11 mouse cellular contexts compared by ENCODE assay signal in the genomic region with DNA sequence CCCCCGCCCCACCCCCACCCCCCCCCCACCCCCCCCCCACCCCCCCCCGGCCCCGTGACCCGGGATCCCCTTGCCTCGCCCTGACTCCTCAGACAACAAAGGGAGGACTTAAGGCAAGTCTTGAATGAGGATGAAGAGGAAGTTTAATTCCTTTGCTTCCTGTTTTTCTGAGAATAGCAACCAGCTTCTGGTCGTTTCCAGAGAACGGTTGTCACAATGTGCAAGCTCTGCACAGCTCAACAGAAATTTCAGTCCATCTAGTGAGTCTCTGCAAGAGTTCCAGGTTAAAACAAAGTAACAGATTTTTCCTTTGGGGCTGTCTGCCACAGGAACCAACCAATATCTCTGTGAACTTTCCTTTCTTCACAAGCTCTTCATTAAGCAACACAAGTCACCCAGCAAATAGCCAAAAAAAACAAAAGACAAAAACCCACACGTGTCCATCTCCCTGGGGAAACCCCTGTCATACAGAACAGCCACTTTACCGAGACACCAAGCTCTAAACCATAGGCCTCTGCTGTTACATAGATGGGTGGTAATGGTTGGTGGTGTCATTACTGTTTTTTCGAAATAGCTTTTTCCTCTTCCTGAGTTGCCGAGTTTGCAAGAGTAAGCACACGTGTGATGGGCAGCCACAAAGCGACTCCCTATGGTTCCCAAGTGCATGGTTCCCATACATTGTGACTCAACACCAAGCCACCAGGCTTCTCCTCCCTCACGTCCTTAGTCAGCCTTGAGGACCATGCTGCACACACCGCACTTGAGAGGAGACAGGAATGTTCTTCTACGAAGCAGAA. TPM values are rescaled to one million over a fixed set of nuclear protein-coding genes. Genes with fewer than 3 reads are reported as not detected.
DNase-seq lines count a peak whose midpoint lies in the region; ATAC-seq and TF ChIP-seq lines count a peak whose summit lies in the region.
"Had no signal": no experiment of that assay in that cellular context is flagged by ENCODE, and none has a peak within 500 bp of the region (broad histone marks: within the 10 kb centered on the region; RNA-seq: fewer than 3 reads in every experiment).

No protein-coding gene starts in this region.

- TF ChIP-seq CTCF in liver, adult 2 months (IDR thresholded peaks at IDR 0.05; ENCODE audit: low read depth, low read length) = no peak
- TF ChIP-seq CTCF in bone marrow macrophage, adult 2 months (IDR thresholded peaks at IDR 0.05; ENCODE audit: low read depth, low read length) = no peak

- DNase-seq in liver, adult 2 months (ENCODE audit: extremely low read depth, low read depth, low spot score) = peak; percentile 37
- no peak for DNase-seq in liver
- DNase-seq in limb, embryonic 10.5 days (ENCODE audit: low spot score) = peak; percentile 21
- no peak for DNase-seq in retina, embryonic 14.5 days (ENCODE audit: low spot score)
- DNase-seq in cerebellum, adult 9-11 months = no peak
- no peak for DNase-seq in hindbrain, embryonic 11.5 days (ENCODE audit: low spot score)
- DNase-seq: cerebellum, adult 11-12 months had no signal

- H3K79me2 ChIP-seq in liver, adult 2 months (ENCODE audit: control insufficient read depth, insufficient read depth, low read length) = no peaks in the 10 kb centered on the region

- no peak overlapping the region for H3K4me3 ChIP-seq in liver, adult 2 months (ENCODE audit: insufficient read depth, low read depth, low read length)
- H3K4me3 ChIP-seq in bone marrow macrophage, adult 2 months (ENCODE audit: insufficient read depth, low read length) = peak overlapping the region; percentile 3
- no peak overlapping the region for H3K4me3 ChIP-seq in limb, embryonic 10.5 days
- no peak overlapping the region for H3K4me3 ChIP-seq in hindbrain, embryonic 11.5 days (ENCODE audit: low read depth, low read length)
- H3K4me3 ChIP-seq: erythroblast, embryonic 14.5 days; hindbrain, embryonic 10.5 days had no signal

- TF ChIP-seq POLR2A in liver, adult 2 months (IDR thresholded peaks at IDR 0.05; ENCODE audit: extremely low read depth, insufficient read depth, low read length) = no peak
- no peak for TF ChIP-seq POLR2A in bone marrow macrophage, adult 2 months (IDR thresholded peaks at IDR 0.05; ENCODE audit: borderline replicate concordance, low read depth, low read length)

- ATAC-seq in megakaryocyte progenitor cell, adult 5-6 weeks (replicated peaks; ENCODE audit: poor library complexity) = peak; percentile 64
- no peak for ATAC-seq in hindbrain, embryonic 11.5 days (ENCODE audit: low FRiP score)

- H3K36me3 ChIP-seq in liver, adult 2 months (ENCODE audit: control insufficient read depth, insufficient read depth, low read length) = no peaks in the 10 kb centered on the region
- no peaks in the 10 kb centered on the region for H3K36me3 ChIP-seq in limb, embryonic 10.5 days
- no peaks in the 10 kb centered on the region for H3K36me3 ChIP-seq in hindbrain, embryonic 11.5 days (ENCODE audit: control insufficient read depth, insufficient read depth, low read length)
- H3K36me3 ChIP-seq: hindbrain, embryonic 10.5 days had no signal

- no peak overlapping the region for H3K4me2 ChIP-seq in hindbrain, embryonic 11.5 days (replicated peaks; ENCODE audit: low read depth, low read length)

- no peaks in the 10 kb centered on the region for H3K4me1 ChIP-seq in liver, adult 2 months (ENCODE audit: control insufficient read depth, insufficient read depth, low read length)
- peaks cover 74% of the 10 kb centered on the region for H3K4me1 ChIP-seq in bone marrow macrophage, adult 2 months (ENCODE audit: control insufficient read depth, insufficient read depth, low read length)
- no peaks in the 10 kb centered on the region for H3K4me1 ChIP-seq in limb, embryonic 10.5 days
- H3K4me1 ChIP-seq in hindbrain, embryonic 11.5 days (replicated peaks; ENCODE audit: control insufficient read depth, insufficient read depth, low read length) = no peaks in the 10 kb centered on the region

- H3K27me3 ChIP-seq in liver, adult 2 months (ENCODE audit: control insufficient read depth, insufficient read depth, low read length) = no peaks in the 10 kb centered on the region
- H3K27me3 ChIP-seq in limb, embryonic 10.5 days (ENCODE audit: low read depth, poor library complexity, severe bottlenecking) = no peaks in the 10 kb centered on the region
- no peaks in the 10 kb centered on the region for H3K27me3 ChIP-seq in hindbrain, embryonic 11.5 days (ENCODE audit: control insufficient read depth, insufficient read depth, low read length)

- H3K9ac ChIP-seq in liver, adult 2 months (ENCODE audit: low read depth, low read length) = no peak overlapping the region
- no peak overlapping the region for H3K9ac ChIP-seq in hindbrain, embryonic 11.5 days (ENCODE audit: low read depth, low read length)

- no peaks in the 10 kb centered on the region for H3K9me3 ChIP-seq in limb, embryonic 10.5 days (replicated peaks)
- H3K9me3 ChIP-seq in hindbrain, embryonic 11.5 days (ENCODE audit: control insufficient read depth, low read length) = no peaks in the 10 kb centered on the region
- H3K9me3 ChIP-seq: hindbrain, embryonic 10.5 days had no signal

- WGBS in liver, adult 2 months = 66% methylated on average over 16 of the region's 16 CpGs
- 76% methylated on average over 16 of the region's 16 CpGs for WGBS in limb, embryonic 10.5 days
- WGBS in hindbrain, embryonic 11.5 days = 73% methylated on average over 16 of the region's 16 CpGs

- H3K27ac ChIP-seq in liver, adult 2 months (replicated peaks; ENCODE audit: insufficient read depth, low read depth, low read length) = peak overlapping the region; percentile 10
- H3K27ac ChIP-seq in bone marrow macrophage, adult 2 months (ENCODE audit: insufficient read depth, low read depth, low read length) = peak overlapping the region; percentile 97
- no peak overlapping the region for H3K27ac ChIP-seq in limb, embryonic 10.5 days
- no peak overlapping the region for H3K27ac ChIP-seq in hindbrain, embryonic 11.5 days (ENCODE audit: low read depth, low read length)
- H3K27ac ChIP-seq: hindbrain, embryonic 10.5 days had no signal

RNA-seq across cellular contexts. Expression of a gene that starts 42.4 kb away (rescaled TPM):
- total RNA-seq in liver, adult 2 months (2014; rRNA removed) = 5.4 and 6.8 TPM in 2 replicates
- polyA plus RNA-seq in liver, adult 2 months (2012; rRNA removed) = 2.2 and 3.5 TPM in 2 replicates
- 122 and 128 TPM in 2 replicates for polyA plus RNA-seq in bone marrow macrophage, adult 2 months (2012; ENCODE audit: insufficient read depth, insufficient read length, missing spikeins)
- 51.7 and 52.3 TPM in 2 replicates for polyA plus RNA-seq in limb, embryonic 10.5 days (2016; fragmentation: Nextera tagmentation; extraction: Ambion mirVana)
- total RNA-seq in megakaryocyte progenitor cell, adult 5-6 weeks (2015) = 44.3 and 46.2 TPM in 2 replicates
- total RNA-seq in megakaryocyte progenitor cell, adult 5-6 weeks (2017) = 73.3 and 75.1 TPM in 2 replicates
- 74.8 and 82.0 TPM in 2 replicates for polyA plus RNA-seq in hindbrain, embryonic 11.5 days (2014; fragmentation: Nextera tagmentation; extraction: Ambion mirVana)
- polyA plus RNA-seq: erythroblast, embryonic 14.5 days had no signal

RNA-seq across cellular contexts. Expression of a gene that starts 52.2 kb away (rescaled TPM):
- 12.6 and 15.1 TPM in 2 replicates for total RNA-seq in liver, adult 2 months (2014; rRNA removed)
- polyA plus RNA-seq in liver, adult 2 months (2012; rRNA removed) = 13.1 and 15.1 TPM in 2 replicates
- polyA plus RNA-seq in bone marrow macrophage, adult 2 months (2012; ENCODE audit: insufficient read depth, insufficient read length, missing spikeins) = 58.9 and 64.0 TPM in 2 replicates
- polyA plus RNA-seq in limb, embryonic 10.5 days (2016; fragmentation: Nextera tagmentation; extraction: Ambion mirVana) = 65.1 and 67.5 TPM in 2 replicates
- total RNA-seq in megakaryocyte progenitor cell, adult 5-6 weeks (2015) = 39.9 and 44.5 TPM in 2 replicates
- 48.1 and 65.4 TPM in 2 replicates for total RNA-seq in megakaryocyte progenitor cell, adult 5-6 weeks (2017)
- 48.9 and 56.8 TPM in 2 replicates for polyA plus RNA-seq in hindbrain, embryonic 11.5 days (2014; fragmentation: Nextera tagmentation; extraction: Ambion mirVana)

Comparison
In these comparisons a context has a peak if more than half of its experiments do, and no peak if none do; other contexts are left out.
1. DNase-seq: peak in liver, adult 2 months (single experiment) and limb, embryonic 10.5 days (single experiment); none in liver (single experiment), retina, embryonic 14.5 days (single experiment), cerebellum, adult 9-11 months (single experiment) and hindbrain, embryonic 11.5 days (single experiment).
2. H3K27ac ChIP-seq: peak in liver, adult 2 months (single experiment) and bone marrow macrophage, adult 2 months (single experiment); none in limb, embryonic 10.5 days (single experiment) and hindbrain, embryonic 11.5 days (single experiment).
3. RNA of a gene that starts 42.4 kb away (polyA plus RNA-seq): 122 to 128 TPM in bone marrow macrophage, adult 2 months, 74.8 to 82.0 TPM in hindbrain, embryonic 11.5 days and 51.7 to 52.3 TPM in limb, embryonic 10.5 days; 2.2 to 3.5 TPM in liver, adult 2 months; every median in the first group is over 10 times any median in the second.